Mouse (Mus musculus) stomach, embryonic 16.5 days (tissue): ENCODE data around the gene Klhl32. TPM values are rescaled to one million over a fixed set of nuclear protein-coding genes. Genes with fewer than 3 reads are reported as not detected.
"Not testable (repeated sequence)": the region's sequence is repeated elsewhere in the genome, so short reads cannot be mapped to it uniquely, and the experiment has no call there.

Experiments
- ATAC-seq: fragments of 200-750 bp; cut with Nextera tagmentation; 2 replicates; pipeline ENCODE4 v1.8.0; 2017; ENCODE audit warnings: moderate number of reproducible peaks, moderate TSS enrichment; ENCODE audit not compliant: insufficient read depth, low FRiP score
- H3K27ac ChIP-seq: fragments of 300-500 bp; sonication (generic); 2 replicates; pipeline ENCODE4 v1.5.1; 2014; ENCODE audit warnings: low read length
- H3K27me3 ChIP-seq: fragments of 300-500 bp; sonication (generic); 2 replicates; pipeline ENCODE4 v1.6.1; 2014; ENCODE audit warnings: low read length, control low read depth, mixed read lengths; ENCODE audit not compliant: control insufficient read depth, insufficient read depth
- H3K36me3 ChIP-seq: fragments of 300-500 bp; sonication (generic); 2 replicates; pipeline ENCODE4 v1.6.1; 2014; ENCODE audit warnings: low read length; ENCODE audit not compliant: control insufficient read depth, insufficient read depth
- H3K4me1 ChIP-seq: fragments of 300-500 bp; sonication (generic); 2 replicates; pipeline ENCODE4 v1.6.1; 2014; ENCODE audit warnings: low read length, control low read depth, mixed read lengths; ENCODE audit not compliant: control insufficient read depth, insufficient read depth
- H3K4me2 ChIP-seq: fragments of 300-500 bp; sonication (generic); 2 replicates; pipeline ENCODE4 v1.6.1; 2014; ENCODE audit warnings: low read depth, low read length, mixed read lengths
- H3K4me3 ChIP-seq: fragments of 300-500 bp; sonication (generic); replicated peaks from 2 replicates; pipeline ENCODE4 v1.5.1; 2014; ENCODE audit warnings: mild to moderate bottlenecking, low read length
- H3K9ac ChIP-seq: fragments of 300-500 bp; sonication (generic); 2 replicates; pipeline ENCODE4 v1.6.1; 2014; ENCODE audit warnings: low read length
- H3K9me3 ChIP-seq: fragments of 300-500 bp; sonication (generic); replicated peaks from 2 replicates; pipeline ENCODE4 v1.6.1; 2016; ENCODE audit warnings: low read length, control low read depth; ENCODE audit not compliant: control insufficient read depth
- WGBS: fragments of 180-500 bp; shearing (Covaris S2); extraction: QIAGEN DNeasy Blood & Tissue Kit; methylation state at CpG from one replicate; pipeline ENCODE4 v1.1.7; 2014; 5-methylcytosine and 5-hydroxymethylcytosine counted together
- polyA plus RNA-seq: library from polyadenylated mRNA; unstranded; fragments of >200 nt; fragmentation: Nextera tagmentation; extraction: Ambion mirVana; gene quantifications from 2 replicates; pipeline ENCODE4 v1.2.1, GENCODE M21; 2015

Klhl32 gene
- 3.4 and 3.8 TPM in 2 replicates for polyA plus RNA-seq

- Histone ChIP-seq H3K4me3 (peak within 1 kb of the TSS; percentile 73), H3K9me3 (no peaks in the 10 kb centered on the region), H3K9ac (peak within 1 kb of the TSS; percentile 76), H3K4me1 (peaks cover 2% of the 10 kb centered on the region; the same call in 1 of the 2 replicates), H3K4me2 (peak within 1 kb of the TSS; percentile 90), H3K27ac (peak within 1 kb of the TSS; percentile 36; the same call in 1 of the 2 replicates), H3K36me3 (no peaks in the 10 kb centered on the region), H3K27me3 (no peaks in the 10 kb centered on the region)
- peak; percentile 91 for ATAC-seq
- WGBS = under 1% methylated on average over 62 of the region's 63 CpGs
Observed at GRCm38 (mm10) chr4:24850401-24851325, at the start of gene Klhl32. Klhl32 (minus strand) TSS chr4:24851124.

- Histone ChIP-seq H3K9me3 (no peaks in the 10 kb centered on the region), H3K4me1 (0 out of 2 replicates have a peak, but pooled peaks cover 5% of the 10 kb centered on the region), H3K9ac (no peak overlapping the region), H3K36me3 (0 out of 2 replicates have a peak, but pooled peaks cover 3% of the 10 kb centered on the region), H3K4me2 (peak overlapping the region; percentile 79), H3K27me3 (no peaks in the 10 kb centered on the region), H3K4me3 (peak overlapping the region; percentile 87), H3K27ac (no peak overlapping the region)
- WGBS = 59% methylated on average over 4 of the region's 4 CpGs
- ATAC-seq = no peak
Observed at GRCm38 (mm10) chr4:24899146-24899545, 48.2 kb upstream of the Klhl32 start.

GRCm38 (mm10) chr4:24898636-24899035, 47.7 kb upstream of the Klhl32 start:
- WGBS = 21% methylated on average over 8 of the region's 8 CpGs

GRCm38 (mm10) chr4:24897851-24898515, 47.1 kb upstream of the Klhl32 start, which contains the start of gene Ndufaf4:
Ndufaf4 (plus strand) TSS chr4:24898083.
- Histone ChIP-seq H3K27ac (peak within 1 kb of the TSS; percentile 43; the same call in 1 of the 2 replicates), H3K27me3 (no peaks in the 10 kb centered on the region), H3K4me2 (peak within 1 kb of the TSS; percentile 79), H3K4me1 (0 out of 2 replicates have a peak, but pooled peaks cover 5% of the 10 kb centered on the region), H3K36me3 (0 out of 2 replicates have a peak, but pooled peaks cover 3% of the 10 kb centered on the region), H3K9ac (peak within 1 kb of the TSS; percentile 88), H3K4me3 (peak within 1 kb of the TSS; percentile 87), H3K9me3 (no peaks in the 10 kb centered on the region)
- peak; percentile 99 for ATAC-seq
- WGBS = under 1% methylated on average over 58 of the region's 58 CpGs

More at GRCm38 (mm10) chr4:24898636-24899035, 47.7 kb upstream of the Klhl32 start:
- H3K9me3 ChIP-seq = no peaks in the 10 kb centered on the region
- H3K4me3 ChIP-seq = peak overlapping the region; percentile 87
- H3K4me1 ChIP-seq = 0 out of 2 replicates have a peak, but pooled peaks cover 5% of the 10 kb centered on the region
- no peak overlapping the region for H3K27ac ChIP-seq
- peak overlapping the region; percentile 79 for H3K4me2 ChIP-seq
- H3K27me3 ChIP-seq = no peaks in the 10 kb centered on the region
- H3K9ac ChIP-seq = no peak overlapping the region; the same call in 1 of the 2 replicates
- H3K36me3 ChIP-seq = 0 out of 2 replicates have a peak, but pooled peaks cover 3% of the 10 kb centered on the region
- no peak for ATAC-seq

GRCm38 (mm10) chr4:24897351-24897750, 46.4 kb upstream of the Klhl32 start:
- Histone ChIP-seq H3K27me3 (no peaks in the 10 kb centered on the region), H3K4me3 (peak overlapping the region; percentile 87), H3K9me3 (no peaks in the 10 kb centered on the region), H3K9ac (peak overlapping the region; percentile 46), H3K4me2 (peak overlapping the region; percentile 79), H3K27ac (no peak overlapping the region), H3K36me3 (no peaks in the 10 kb centered on the region), H3K4me1 (0 out of 2 replicates have a peak, but pooled peaks cover 5% of the 10 kb centered on the region)
- 14% methylated on average over 7 of the region's 7 CpGs for WGBS
- no peak for ATAC-seq

- H3K9me3 ChIP-seq = no peaks in the 10 kb centered on the region
- no peak for ATAC-seq
- no peaks in the 10 kb centered on the region for H3K27me3 ChIP-seq
- no peak overlapping the region for H3K27ac ChIP-seq
- H3K9ac ChIP-seq = no peak overlapping the region
- 0% methylated on average over 1 of the region's 1 CpGs for WGBS
- H3K4me2 ChIP-seq = peak overlapping the region; percentile 79; the same call in 1 of the 2 replicates
- H3K36me3 ChIP-seq = no peaks in the 10 kb centered on the region
- H3K4me1 ChIP-seq = 0 out of 2 replicates have a peak, but pooled peaks cover 5% of the 10 kb centered on the region
- H3K4me3 ChIP-seq = no peak overlapping the region
Observed at GRCm38 (mm10) chr4:24896829-24897228, 45.9 kb upstream of the Klhl32 start.

GRCm38 (mm10) chr4:24894625-24895024, 43.7 kb upstream of the Klhl32 start:
- Histone ChIP-seq H3K9me3 (no peaks in the 10 kb centered on the region), H3K36me3 (no peaks in the 10 kb centered on the region), H3K9ac (no peak overlapping the region), H3K4me1 (0 out of 2 replicates have a peak, but pooled peaks cover 5% of the 10 kb centered on the region), H3K4me3 (no peak overlapping the region), H3K4me2 (no peak overlapping the region), H3K27ac (no peak overlapping the region), H3K27me3 (no peaks in the 10 kb centered on the region)
- ATAC-seq = no peak
- WGBS = 70% methylated on average over 4 of the region's 4 CpGs

- H3K27ac ChIP-seq, H3K4me2 ChIP-seq, H3K4me3 ChIP-seq, H3K27me3 ChIP-seq, ATAC-seq, H3K9me3 ChIP-seq, H3K36me3 ChIP-seq, H3K9ac ChIP-seq, H3K4me1 ChIP-seq: not testable (repeated sequence)
- 69% methylated on average over 2 of the region's 2 CpGs for WGBS
Observed at GRCm38 (mm10) chr4:24892293-24892692, 41.4 kb upstream of the Klhl32 start.
